Mouse (Mus musculus): Measurements from ENCODE around the gene Kcne3. TPM values are rescaled to one million over a fixed set of nuclear protein-coding genes. Genes with fewer than 3 reads are reported as not detected.

Kcne3 gene
- polyA plus RNA-seq, 1 experiment from 2014 or later = 28.9 TPM

- Histone ChIP-seq H3K4me1 (replicated peaks; ENCODE audit: control insufficient read depth, insufficient read depth, low read length) (no peaks in the 10 kb centered on the region), H3K27ac (ENCODE audit: low read depth, low read length) (no peak overlapping the region), H3K27me3 (replicated peaks; ENCODE audit: control insufficient read depth, insufficient read depth, low read length) (no peaks in the 10 kb centered on the region), H3K36me3 (ENCODE audit: control insufficient read depth, insufficient read depth) (no peaks in the 10 kb centered on the region), H3K9ac (ENCODE audit: low read depth, low read length) (no peak overlapping the region), H3K4me2 (replicated peaks; ENCODE audit: low read depth) (no peak overlapping the region), H3K4me3 (ENCODE audit: low read depth, low read length) (no peak overlapping the region), H3K9me3 (ENCODE audit: control insufficient read depth) (no peaks in the 10 kb centered on the region)
- no peak for TF ChIP-seq CTCF (IDR thresholded peaks at IDR 0.05; ENCODE audit: low read depth)
- WGBS = 98% methylated on average over 4 of the region's 4 CpGs
- ATAC-seq = no peak
These were observed 38.2 kb upstream of the Kcne3 start for GRCm38 (mm10) chr7:100138075-100138474.

DNA sequence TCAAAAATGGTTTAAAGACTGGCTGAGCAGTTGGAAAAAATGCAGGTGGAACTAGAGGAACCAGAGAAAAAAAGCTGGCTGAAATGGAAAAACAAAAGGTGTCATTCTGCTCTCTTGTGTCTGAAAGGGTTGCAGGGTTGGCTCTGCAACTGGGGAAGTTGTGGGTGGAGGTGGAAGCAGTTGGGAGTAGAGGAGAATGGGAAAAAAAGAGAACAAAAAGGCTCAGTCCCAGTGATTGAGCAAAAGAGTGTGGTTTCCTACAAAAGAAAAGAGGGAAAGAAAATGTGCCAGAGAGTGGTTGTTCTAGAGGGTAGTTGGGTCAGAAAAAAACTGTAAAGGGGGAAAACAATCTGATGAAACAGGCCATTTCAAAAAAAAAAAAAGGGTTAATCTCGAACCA lies 35.7 kb upstream of the Kcne3 start:
- TF ChIP-seq CTCF (IDR thresholded peaks at IDR 0.05; ENCODE audit: low read depth) = no peak
- Histone ChIP-seq H3K27ac (ENCODE audit: low read depth, low read length) (no peak overlapping the region), H3K4me1 (replicated peaks; ENCODE audit: control insufficient read depth, insufficient read depth, low read length) (no peaks in the 10 kb centered on the region), H3K9ac (ENCODE audit: low read depth, low read length) (no peak overlapping the region), H3K36me3 (ENCODE audit: control insufficient read depth, insufficient read depth) (no peaks in the 10 kb centered on the region), H3K4me3 (ENCODE audit: low read depth, low read length) (no peak overlapping the region), H3K27me3 (replicated peaks; ENCODE audit: control insufficient read depth, insufficient read depth, low read length) (no peaks in the 10 kb centered on the region), H3K9me3 (ENCODE audit: control insufficient read depth) (no peaks in the 10 kb centered on the region), H3K4me2 (replicated peaks; ENCODE audit: low read depth) (no peak overlapping the region)
- WGBS = 78% methylated on average over 1 of the region's 1 CpGs
- no peak for ATAC-seq

GRCm38 (mm10) chr7:100148586-100148985 lies 27.7 kb upstream of the Kcne3 start:
- TF ChIP-seq CTCF (IDR thresholded peaks at IDR 0.05; ENCODE audit: low read depth) = no peak
- H3K36me3 ChIP-seq (ENCODE audit: control insufficient read depth, insufficient read depth) = no peaks in the 10 kb centered on the region
- 87% methylated on average over 4 of the region's 4 CpGs for WGBS
- ATAC-seq = no peak
- no peak overlapping the region for H3K4me2 ChIP-seq (replicated peaks; ENCODE audit: low read depth)
- H3K9me3 ChIP-seq (ENCODE audit: control insufficient read depth) = no peaks in the 10 kb centered on the region
- H3K4me1 ChIP-seq (replicated peaks; ENCODE audit: control insufficient read depth, insufficient read depth, low read length) = no peaks in the 10 kb centered on the region
- no peak overlapping the region for H3K27ac ChIP-seq (ENCODE audit: low read depth, low read length)
- no peaks in the 10 kb centered on the region for H3K27me3 ChIP-seq (replicated peaks; ENCODE audit: control insufficient read depth, insufficient read depth, low read length)
- no peak overlapping the region for H3K4me3 ChIP-seq (ENCODE audit: low read depth, low read length)
- H3K9ac ChIP-seq (ENCODE audit: low read depth, low read length) = no peak overlapping the region

- Histone ChIP-seq H3K27me3 (replicated peaks; ENCODE audit: control insufficient read depth, insufficient read depth, low read length) (no peaks in the 10 kb centered on the region), H3K4me3 (ENCODE audit: low read depth, low read length) (no peak overlapping the region), H3K4me1 (replicated peaks; ENCODE audit: control insufficient read depth, insufficient read depth, low read length) (no peaks in the 10 kb centered on the region), H3K27ac (ENCODE audit: low read depth, low read length) (no peak overlapping the region), H3K4me2 (replicated peaks; ENCODE audit: low read depth) (no peak overlapping the region), H3K36me3 (ENCODE audit: control insufficient read depth, insufficient read depth) (no peaks in the 10 kb centered on the region), H3K9ac (ENCODE audit: low read depth, low read length) (no peak overlapping the region), H3K9me3 (ENCODE audit: control insufficient read depth) (no peaks in the 10 kb centered on the region)
- ATAC-seq = no peak
- WGBS = 65% methylated on average over 10 of the region's 10 CpGs
- TF ChIP-seq CTCF (IDR thresholded peaks at IDR 0.05; ENCODE audit: low read depth) = no peak
These were observed 26.2 kb upstream of the Kcne3 start for GRCm38 (mm10) chr7:100150086-100150485.

DNA sequence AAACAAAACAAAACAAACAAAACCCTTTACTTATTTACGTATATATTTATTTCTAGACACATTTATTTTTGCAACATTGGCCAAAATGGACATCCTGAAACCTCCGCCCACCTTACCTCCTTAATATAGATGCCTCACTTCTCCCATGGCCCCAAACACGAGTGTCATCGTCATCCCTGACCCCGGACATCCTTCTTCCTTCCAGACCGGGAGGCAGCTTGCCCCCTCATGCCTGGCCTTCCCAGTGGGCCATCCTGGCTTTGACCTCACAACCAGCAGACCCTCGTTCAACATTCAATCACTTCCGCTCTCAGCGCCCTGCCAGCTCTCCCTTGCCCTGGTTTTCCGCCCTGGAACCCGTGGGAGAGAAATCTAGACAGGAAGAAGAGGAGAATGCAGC lies 25.7 kb upstream of the Kcne3 start:
- Histone ChIP-seq H3K4me3 (ENCODE audit: low read depth, low read length) (no peak overlapping the region), H3K9ac (ENCODE audit: low read depth, low read length) (no peak overlapping the region), H3K9me3 (ENCODE audit: control insufficient read depth) (no peaks in the 10 kb centered on the region), H3K27ac (ENCODE audit: low read depth, low read length) (no peak overlapping the region), H3K4me1 (replicated peaks; ENCODE audit: control insufficient read depth, insufficient read depth, low read length) (no peaks in the 10 kb centered on the region), H3K27me3 (replicated peaks; ENCODE audit: control insufficient read depth, insufficient read depth, low read length) (no peaks in the 10 kb centered on the region), H3K36me3 (ENCODE audit: control insufficient read depth, insufficient read depth) (no peaks in the 10 kb centered on the region), H3K4me2 (replicated peaks; ENCODE audit: low read depth) (no peak overlapping the region)
- no peak for ATAC-seq
- no peak for TF ChIP-seq CTCF (IDR thresholded peaks at IDR 0.05; ENCODE audit: low read depth)
- WGBS = 84% methylated on average over 11 of the region's 11 CpGs

- no peak for ATAC-seq
- no peaks in the 10 kb centered on the region for H3K36me3 ChIP-seq (ENCODE audit: control insufficient read depth, insufficient read depth)
- no peaks in the 10 kb centered on the region for H3K27me3 ChIP-seq (replicated peaks; ENCODE audit: control insufficient read depth, insufficient read depth, low read length)
- H3K9ac ChIP-seq (ENCODE audit: low read depth, low read length) = no peak overlapping the region
- H3K4me1 ChIP-seq (replicated peaks; ENCODE audit: control insufficient read depth, insufficient read depth, low read length) = no peaks in the 10 kb centered on the region
- no peaks in the 10 kb centered on the region for H3K9me3 ChIP-seq (ENCODE audit: control insufficient read depth)
- no peak overlapping the region for H3K4me3 ChIP-seq (ENCODE audit: low read depth, low read length)
- H3K4me2 ChIP-seq (replicated peaks; ENCODE audit: low read depth) = no peak overlapping the region
- 66% methylated on average over 4 of the region's 4 CpGs for WGBS
- no peak for TF ChIP-seq CTCF (IDR thresholded peaks at IDR 0.05; ENCODE audit: low read depth)
- H3K27ac ChIP-seq (ENCODE audit: low read depth, low read length) = no peak overlapping the region
These were observed 18.6 kb upstream of the Kcne3 start for GRCm38 (mm10) chr7:100157669-100158068.
